Mouse (Mus musculus): Measurements from ENCODE around the gene Fmo5. TPM values are rescaled to one million over a fixed set of nuclear protein-coding genes. Genes with fewer than 3 reads are reported as not detected.

Gene Fmo5
- polyA plus RNA-seq, 1 experiment from 2014 or later = 4.2 TPM

DNA sequence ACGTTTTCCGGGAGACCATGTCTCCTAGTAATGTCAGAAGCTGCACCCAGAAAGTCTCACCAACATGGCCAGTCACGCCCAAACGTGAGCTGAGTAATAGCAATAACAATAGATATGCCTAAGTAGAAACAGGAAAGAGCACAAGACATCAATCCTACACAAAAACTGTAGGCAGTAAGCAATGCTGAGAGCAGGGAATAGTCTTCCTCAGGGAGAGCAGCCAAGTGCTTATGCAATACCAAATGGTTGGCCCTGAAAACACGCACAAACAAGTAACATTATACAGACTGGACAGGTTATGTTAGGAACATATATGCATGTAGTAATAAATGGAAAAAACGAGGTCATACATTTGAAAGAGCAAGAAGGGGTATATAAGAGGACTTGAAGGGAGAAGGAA is 20.9 kb downstream of the Fmo5 start:
- no peaks in the 10 kb centered on the region for H3K36me3 ChIP-seq (ENCODE audit: insufficient read depth, low read length)
- H3K27me3 ChIP-seq (ENCODE audit: insufficient read depth, low read length) = no peaks in the 10 kb centered on the region
- H3K27ac ChIP-seq (ENCODE audit: low read length) = 0 out of 2 replicates have a peak overlapping the region, but pooled peaks have one; percentile 9
- H3K4me2 ChIP-seq (replicated peaks; ENCODE audit: low read depth, low read length) = no peak overlapping the region
- WGBS = 64% methylated on average over 6 of the region's 6 CpGs
- no peak for ATAC-seq (ENCODE audit: low FRiP score, low TSS enrichment)
- no peak overlapping the region for H3K4me3 ChIP-seq (ENCODE audit: low read length)
- no peaks in the 10 kb centered on the region for H3K9me3 ChIP-seq (ENCODE audit: low read length)
- H3K9ac ChIP-seq (replicated peaks; ENCODE audit: low read length) = no peak overlapping the region
- H3K4me1 ChIP-seq (ENCODE audit: insufficient read depth, low read length) = no peaks in the 10 kb centered on the region

DNA sequence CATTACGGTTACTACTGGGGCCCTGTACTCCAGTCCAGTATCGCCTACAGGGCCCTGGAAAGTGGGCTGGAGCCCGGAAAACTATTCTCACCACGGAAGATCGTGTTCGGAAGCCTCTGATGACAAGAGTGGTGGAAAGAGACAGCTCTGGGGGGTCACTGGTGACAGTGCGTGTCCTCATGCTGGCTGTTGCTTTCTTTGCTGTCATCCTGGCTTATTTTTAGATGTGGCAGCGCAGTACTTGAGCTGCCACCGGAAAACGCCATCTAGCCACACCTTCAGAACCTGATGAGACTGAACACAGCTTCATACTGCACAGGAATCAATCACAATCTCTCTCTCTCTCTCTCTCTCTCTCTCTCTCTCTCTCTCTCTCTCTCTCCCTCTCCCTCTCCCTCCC is 23.0 kb downstream of the Fmo5 start:
- no peak overlapping the region for H3K4me3 ChIP-seq (ENCODE audit: low read length)
- WGBS = 85% methylated on average over 10 of the region's 10 CpGs
- H3K27ac ChIP-seq (ENCODE audit: low read length) = no peak overlapping the region
- H3K27me3 ChIP-seq (ENCODE audit: insufficient read depth, low read length) = no peaks in the 10 kb centered on the region
- H3K9ac ChIP-seq (replicated peaks; ENCODE audit: low read length) = no peak overlapping the region
- no peaks in the 10 kb centered on the region for H3K36me3 ChIP-seq (ENCODE audit: insufficient read depth, low read length)
- no peak overlapping the region for H3K4me2 ChIP-seq (replicated peaks; ENCODE audit: low read depth, low read length)
- H3K9me3 ChIP-seq (ENCODE audit: low read length) = peaks cover 3% of the 10 kb centered on the region; the same call in 1 of the 2 replicates
- ATAC-seq (ENCODE audit: low FRiP score, low TSS enrichment) = no peak
- no peaks in the 10 kb centered on the region for H3K4me1 ChIP-seq (ENCODE audit: insufficient read depth, low read length)

GRCm38 (mm10) chr3:97653781-97654180 is 25.2 kb downstream of the Fmo5 start:
- Histone ChIP-seq H3K36me3 (ENCODE audit: insufficient read depth, low read length) (no peaks in the 10 kb centered on the region), H3K4me2 (replicated peaks; ENCODE audit: low read depth, low read length) (no peak overlapping the region), H3K4me1 (ENCODE audit: insufficient read depth, low read length) (peaks cover 5% of the 10 kb centered on the region; the same call in 1 of the 2 replicates), H3K27me3 (ENCODE audit: insufficient read depth, low read length) (no peaks in the 10 kb centered on the region), H3K4me3 (ENCODE audit: low read length) (no peak overlapping the region), H3K27ac (ENCODE audit: low read length) (no peak overlapping the region), H3K9ac (replicated peaks; ENCODE audit: low read length) (no peak overlapping the region), H3K9me3 (ENCODE audit: low read length) (peaks cover 3% of the 10 kb centered on the region; the same call in 1 of the 2 replicates)
- ATAC-seq (ENCODE audit: low FRiP score, low TSS enrichment) = no peak
- WGBS = 94% methylated on average over 5 of the region's 5 CpGs

DNA sequence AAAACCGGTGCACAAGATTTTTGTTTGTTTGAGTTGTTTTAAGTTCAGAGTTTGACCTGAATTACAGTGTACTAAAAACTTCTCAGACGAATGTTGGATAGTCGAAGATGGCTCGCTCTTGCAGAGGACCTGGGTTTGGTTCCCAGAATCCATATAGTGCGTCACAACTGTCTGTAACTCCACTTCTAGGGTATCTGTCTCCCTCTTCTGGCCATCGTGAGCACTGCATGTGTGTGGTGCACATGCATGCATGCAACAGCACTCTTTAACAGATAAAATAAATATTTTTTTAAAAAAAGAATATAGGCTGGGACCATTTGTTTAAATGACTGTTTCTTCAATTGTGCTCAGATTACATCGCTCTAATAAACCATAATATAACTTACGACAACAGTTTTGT is 26.3 kb downstream of the Fmo5 start:
- WGBS = 85% methylated on average over 8 of the region's 8 CpGs
- no peak for ATAC-seq (ENCODE audit: low FRiP score, low TSS enrichment)
- Histone ChIP-seq H3K9me3 (ENCODE audit: low read length) (peaks cover 3% of the 10 kb centered on the region; the same call in 1 of the 2 replicates), H3K9ac (replicated peaks; ENCODE audit: low read length) (no peak overlapping the region), H3K4me3 (ENCODE audit: low read length) (no peak overlapping the region), H3K4me1 (ENCODE audit: insufficient read depth, low read length) (peaks cover 16% of the 10 kb centered on the region), H3K36me3 (ENCODE audit: insufficient read depth, low read length) (no peaks in the 10 kb centered on the region), H3K4me2 (replicated peaks; ENCODE audit: low read depth, low read length) (no peak overlapping the region), H3K27me3 (ENCODE audit: insufficient read depth, low read length) (no peaks in the 10 kb centered on the region), H3K27ac (ENCODE audit: low read length) (no peak overlapping the region)

- ATAC-seq (ENCODE audit: low FRiP score, low TSS enrichment) = peak; percentile 96
- H3K27me3 ChIP-seq (ENCODE audit: insufficient read depth, low read length) = no peaks in the 10 kb centered on the region
- H3K9me3 ChIP-seq (ENCODE audit: low read length) = peaks cover 3% of the 10 kb centered on the region; the same call in 1 of the 2 replicates
- peak within 1 kb of the TSS; percentile 87 for H3K4me2 ChIP-seq (replicated peaks; ENCODE audit: low read depth, low read length)
- no peaks in the 10 kb centered on the region for H3K36me3 ChIP-seq (ENCODE audit: insufficient read depth, low read length)
- H3K27ac ChIP-seq (ENCODE audit: low read length) = peak within 1 kb of the TSS; percentile 58; the same call in 1 of the 2 replicates
- H3K9ac ChIP-seq (replicated peaks; ENCODE audit: low read length) = peak within 1 kb of the TSS; percentile 83
- peaks cover 16% of the 10 kb centered on the region for H3K4me1 ChIP-seq (ENCODE audit: insufficient read depth, low read length)
- peak within 1 kb of the TSS; percentile 90 for H3K4me3 ChIP-seq (ENCODE audit: low read length)
- WGBS = 2% methylated on average over 49 of the region's 51 CpGs
Observed at GRCm38 (mm10) chr3:97657655-97658411, 29.2 kb downstream of the Fmo5 start, which contains the start of gene Prkab2. Gene Prkab2, plus strand, starts transcription at chr3:97658193.

- H3K27ac ChIP-seq (ENCODE audit: low read length) = peak overlapping the region; percentile 58; the same call in 1 of the 2 replicates
- WGBS = 1% methylated on average over 49 of the region's 50 CpGs
- peak overlapping the region; percentile 90 for H3K4me3 ChIP-seq (ENCODE audit: low read length)
- H3K27me3 ChIP-seq (ENCODE audit: insufficient read depth, low read length) = no peaks in the 10 kb centered on the region
- peaks cover 4% of the 10 kb centered on the region; the same call in 1 of the 2 replicates for H3K36me3 ChIP-seq (ENCODE audit: insufficient read depth, low read length)
- H3K4me2 ChIP-seq (replicated peaks; ENCODE audit: low read depth, low read length) = peak overlapping the region; percentile 87
- peak; percentile 83 for ATAC-seq (ENCODE audit: low FRiP score, low TSS enrichment)
- H3K9me3 ChIP-seq (ENCODE audit: low read length) = peaks cover 3% of the 10 kb centered on the region; the same call in 1 of the 2 replicates
- peaks cover 16% of the 10 kb centered on the region for H3K4me1 ChIP-seq (ENCODE audit: insufficient read depth, low read length)
- peak overlapping the region; percentile 83 for H3K9ac ChIP-seq (replicated peaks; ENCODE audit: low read length)
Observed at GRCm38 (mm10) chr3:97658426-97659193, 30.0 kb downstream of the Fmo5 start.

DNA sequence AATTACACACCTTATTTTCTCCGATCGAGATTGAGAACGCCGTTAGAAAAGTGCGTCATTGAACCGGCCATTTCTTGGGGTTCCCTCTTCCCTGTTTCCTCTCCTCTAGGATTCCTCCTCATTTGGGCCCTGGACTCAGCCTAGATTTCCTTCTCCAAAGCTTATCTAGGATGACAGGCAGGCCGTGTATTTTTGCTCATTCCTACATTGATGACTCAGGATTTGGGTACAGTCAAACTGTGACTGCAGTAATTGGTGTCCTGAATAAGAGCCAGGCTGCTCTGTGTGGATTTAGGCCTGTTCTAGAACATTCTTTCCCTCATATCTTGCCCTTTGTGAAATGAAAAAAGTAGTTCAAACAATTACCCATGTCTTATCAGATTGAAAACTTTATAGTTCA is 31.1 kb downstream of the Fmo5 start:
- Histone ChIP-seq H3K4me1 (ENCODE audit: insufficient read depth, low read length) (peaks cover 16% of the 10 kb centered on the region), H3K36me3 (ENCODE audit: insufficient read depth, low read length) (peaks cover 5% of the 10 kb centered on the region), H3K9ac (replicated peaks; ENCODE audit: low read length) (no peak overlapping the region), H3K4me2 (replicated peaks; ENCODE audit: low read depth, low read length) (0 out of 2 replicates have a peak overlapping the region, but pooled peaks have one; percentile 87), H3K4me3 (ENCODE audit: low read length) (no peak overlapping the region), H3K27ac (ENCODE audit: low read length) (no peak overlapping the region), H3K27me3 (ENCODE audit: insufficient read depth, low read length) (no peaks in the 10 kb centered on the region), H3K9me3 (ENCODE audit: low read length) (peaks cover 3% of the 10 kb centered on the region; the same call in 1 of the 2 replicates)
- no peak for ATAC-seq (ENCODE audit: low FRiP score, low TSS enrichment)
- WGBS = 87% methylated on average over 7 of the region's 7 CpGs

- no peaks in the 10 kb centered on the region for H3K27me3 ChIP-seq (ENCODE audit: insufficient read depth, low read length)
- no peak overlapping the region for H3K4me2 ChIP-seq (replicated peaks; ENCODE audit: low read depth, low read length)
- H3K9ac ChIP-seq (replicated peaks; ENCODE audit: low read length) = no peak overlapping the region
- no peak for ATAC-seq (ENCODE audit: low FRiP score, low TSS enrichment)
- peaks cover 16% of the 10 kb centered on the region for H3K4me1 ChIP-seq (ENCODE audit: insufficient read depth, low read length)
- no peak overlapping the region for H3K4me3 ChIP-seq (ENCODE audit: low read length)
- H3K36me3 ChIP-seq (ENCODE audit: insufficient read depth, low read length) = peaks cover 5% of the 10 kb centered on the region
- 74% methylated on average over 8 of the region's 8 CpGs for WGBS
- no peaks in the 10 kb centered on the region for H3K9me3 ChIP-seq (ENCODE audit: low read length)
- no peak overlapping the region for H3K27ac ChIP-seq (ENCODE audit: low read length)
Observed at GRCm38 (mm10) chr3:97661206-97661605, 32.6 kb downstream of the Fmo5 start.

GRCm38 (mm10) chr3:97665525-97665924 is 36.9 kb downstream of the Fmo5 start:
- H3K9me3 ChIP-seq (ENCODE audit: low read length) = no peaks in the 10 kb centered on the region
- no peak overlapping the region for H3K9ac ChIP-seq (replicated peaks; ENCODE audit: low read length)
- no peak overlapping the region for H3K27ac ChIP-seq (ENCODE audit: low read length)
- peaks cover 21% of the 10 kb centered on the region for H3K36me3 ChIP-seq (ENCODE audit: insufficient read depth, low read length)
- no peak overlapping the region for H3K4me3 ChIP-seq (ENCODE audit: low read length)
- H3K4me1 ChIP-seq (ENCODE audit: insufficient read depth, low read length) = no peaks in the 10 kb centered on the region
- no peak overlapping the region for H3K4me2 ChIP-seq (replicated peaks; ENCODE audit: low read depth, low read length)
- H3K27me3 ChIP-seq (ENCODE audit: insufficient read depth, low read length) = no peaks in the 10 kb centered on the region
- WGBS = 87% methylated on average over 9 of the region's 9 CpGs
- no peak for ATAC-seq (ENCODE audit: low FRiP score, low TSS enrichment)
